Mouse (Mus musculus) heart, postnatal 10 days (tissue): ENCODE results near the gene Cetn3. TPM values are rescaled to one million over a fixed set of nuclear protein-coding genes. Genes with fewer than 3 reads are reported as not detected.

Experiments used
- DNase-seq, 2 experiments: peaks; one replicate each; pipeline ENCODE4 v3.0.0; 2021
- intact Hi-C: fragments of 180-260 bp; cut with DNase I; formaldehyde crosslinking; loops from one replicate; pipeline ENCODE4 v1.15.1; 2025
- total RNA-seq, 2 experiments: library from RNA; stranded (reverse); gene quantifications; 2 replicates each; pipeline ENCODE4 v1.2.3; 2021

Gene Cetn3
- 100 to 1,000 TPM in 1 of 2 experiments, 10 to 100 TPM in 1; 92.7 to 102 TPM for total RNA-seq

DNA sequence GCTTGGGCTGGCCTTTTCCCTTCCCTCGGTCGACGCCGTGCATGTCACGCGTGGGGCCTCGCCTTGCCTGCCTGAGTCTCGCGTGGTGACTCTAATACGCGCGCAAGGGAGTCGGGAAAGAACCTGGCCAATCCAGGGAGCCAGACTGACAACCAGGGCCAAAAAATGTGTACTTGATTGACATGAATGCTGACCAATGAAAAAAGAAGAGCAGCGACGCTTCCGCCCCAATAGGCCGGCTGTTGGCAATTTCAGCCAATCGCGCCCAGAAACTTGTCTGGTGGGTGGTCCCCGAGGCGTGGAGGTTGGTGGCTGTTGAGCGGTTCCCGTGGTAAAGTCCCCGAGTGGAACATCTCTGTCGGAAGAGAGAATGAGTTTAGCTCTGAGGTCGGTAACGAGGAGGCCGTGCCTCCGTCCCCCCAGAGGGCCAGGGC lies at the start of gene Cetn3:
Cetn3 (plus strand) TSS at position 107 of the 434 bp plus-strand sequence.
- peak; percentile 95 for DNase-seq
- intact Hi-C loops: loop anchor here (2.0 to 10.0 kb wide), 3 partner anchors 126 to 896 kb away; partner anchors contain the start of gene Lysmd3

DNA sequence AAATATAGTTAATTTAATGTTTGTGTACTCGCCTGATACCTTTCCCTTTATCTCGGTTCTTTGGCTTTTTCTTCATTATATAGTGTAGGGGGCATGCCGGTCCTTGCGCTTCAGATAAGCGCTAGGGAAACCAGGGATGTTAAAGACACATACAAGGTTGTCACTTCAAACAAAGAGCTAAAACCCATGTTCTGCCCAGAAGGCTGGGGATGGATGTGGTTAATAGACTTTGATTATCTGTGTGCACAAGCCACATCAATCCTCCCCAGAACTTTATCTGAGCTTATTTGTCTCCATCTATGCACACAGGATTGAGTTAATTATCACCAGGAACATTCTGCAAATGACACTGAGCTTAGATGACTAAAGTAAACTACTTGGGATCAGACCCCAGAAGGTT lies 46.3 kb upstream of the Cetn3 start:
- intact Hi-C loops: no loop called here
- no peak for DNase-seq

DNA sequence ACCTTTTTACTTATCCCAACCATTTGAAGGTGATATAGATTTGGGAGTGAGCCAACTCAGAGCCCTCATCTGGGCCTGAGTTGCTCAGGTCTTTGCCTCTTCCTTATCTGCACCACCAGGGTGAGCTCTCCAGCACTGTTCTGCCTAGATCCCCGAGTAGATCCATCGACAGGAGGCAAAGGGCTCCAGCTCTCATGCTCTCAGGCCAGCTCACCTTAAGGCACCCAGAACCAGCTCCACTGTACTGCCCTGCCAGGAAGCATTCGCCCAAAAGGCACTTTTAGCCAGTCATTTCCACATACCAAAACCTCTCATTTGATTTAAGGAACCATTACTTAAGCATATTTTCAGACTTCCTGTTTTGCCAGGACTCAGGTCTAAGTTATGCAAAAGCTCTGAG lies 42.0 kb upstream of the Cetn3 start:
- intact Hi-C loops: no loop called here
- DNase-seq: no peak

DNA sequence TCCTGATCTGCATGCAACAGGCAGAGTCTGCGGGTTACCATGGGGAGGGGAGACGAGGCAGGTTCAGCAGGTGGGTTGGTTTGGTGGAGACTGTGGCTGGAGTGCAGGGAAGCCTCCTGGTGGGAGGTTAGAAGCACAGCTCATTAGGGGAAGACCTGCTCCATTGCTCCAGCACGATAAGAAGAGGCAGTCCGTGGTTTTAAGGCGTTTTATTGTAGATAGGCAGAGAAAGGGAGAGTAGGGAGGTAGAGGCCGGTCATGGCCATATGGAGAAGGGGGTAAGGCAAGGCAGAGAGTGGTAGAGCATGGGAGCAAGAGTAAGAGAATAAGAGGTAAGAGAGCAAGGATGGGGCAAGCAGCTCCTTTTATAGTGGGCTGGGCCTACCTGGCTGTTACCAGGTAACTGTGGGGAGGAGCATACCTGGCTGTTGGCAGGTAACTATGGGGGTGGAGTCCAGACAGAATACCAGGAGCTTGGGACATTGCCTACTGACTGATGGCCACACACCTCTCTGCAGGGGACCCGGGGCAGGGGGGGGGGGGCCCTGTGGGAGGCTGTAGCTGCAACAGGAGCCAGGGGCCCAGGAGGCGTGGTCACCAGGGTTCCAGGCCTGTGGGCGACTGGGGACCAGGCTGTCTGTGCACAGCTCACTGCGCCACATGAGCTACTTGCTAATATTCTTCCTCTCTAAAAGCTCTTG lies 39.3 kb upstream of the Cetn3 start:
- no peak for DNase-seq
- intact Hi-C loops: no loop called here

DNA sequence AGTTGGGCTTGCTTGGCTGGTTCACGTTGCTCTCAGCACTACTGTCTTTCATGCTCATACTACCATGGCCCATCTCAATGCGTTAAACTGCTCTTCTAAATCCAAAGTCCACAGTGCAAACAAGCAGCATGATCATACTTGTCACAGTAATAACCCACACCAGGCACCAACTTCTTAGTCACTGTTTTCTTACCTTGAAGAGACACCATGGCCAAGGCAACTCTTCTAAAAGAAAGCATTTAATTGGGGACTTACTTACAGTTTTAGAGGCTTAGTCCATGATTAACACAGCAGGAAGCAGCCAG lies 38.8 kb upstream of the Cetn3 start:
- DNase-seq: no peak
- intact Hi-C loops: no loop called here

DNA sequence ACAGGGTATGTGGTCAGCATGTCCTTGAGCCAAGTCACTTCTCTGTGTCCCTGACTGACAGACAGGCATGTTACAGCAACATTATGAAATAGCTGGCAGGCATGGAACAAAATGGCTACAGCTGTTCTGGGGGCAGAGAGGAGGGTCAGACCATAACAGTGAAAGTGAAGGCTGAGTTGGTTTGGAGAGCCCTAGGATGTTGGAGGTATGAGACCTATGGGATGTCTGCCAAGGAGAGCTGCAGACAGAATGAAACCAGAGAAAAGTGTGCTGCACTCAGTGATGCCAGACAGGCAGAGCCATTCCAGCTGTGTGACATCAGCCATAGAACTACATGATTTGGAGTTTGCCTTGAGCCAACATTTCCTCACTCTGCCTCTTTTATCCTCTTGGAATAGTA lies 28.0 kb upstream of the Cetn3 start:
- peak; percentile 22 to 26 for DNase-seq
- intact Hi-C loops: no loop called here

DNA sequence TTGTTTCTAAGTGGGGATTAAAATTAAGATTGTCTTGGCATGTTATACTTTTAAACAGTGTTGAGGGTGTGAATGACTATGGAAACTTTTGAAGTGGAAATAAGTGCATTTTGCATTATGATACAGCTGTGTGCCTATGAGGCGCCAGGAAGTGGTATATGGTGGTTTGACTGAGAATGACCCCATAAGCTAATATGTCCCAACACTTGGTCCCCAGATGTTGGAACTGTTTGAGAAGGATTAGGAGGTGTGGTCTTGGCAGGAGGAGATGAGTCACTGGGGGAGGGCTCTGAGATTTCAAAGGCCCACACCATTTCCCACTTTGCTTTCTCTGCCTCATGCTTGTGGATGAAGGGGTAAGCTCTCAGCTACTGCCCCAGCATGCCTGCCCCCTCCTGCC lies 27.6 kb upstream of the Cetn3 start:
- intact Hi-C loops: no loop called here
- no peak for DNase-seq

DNA sequence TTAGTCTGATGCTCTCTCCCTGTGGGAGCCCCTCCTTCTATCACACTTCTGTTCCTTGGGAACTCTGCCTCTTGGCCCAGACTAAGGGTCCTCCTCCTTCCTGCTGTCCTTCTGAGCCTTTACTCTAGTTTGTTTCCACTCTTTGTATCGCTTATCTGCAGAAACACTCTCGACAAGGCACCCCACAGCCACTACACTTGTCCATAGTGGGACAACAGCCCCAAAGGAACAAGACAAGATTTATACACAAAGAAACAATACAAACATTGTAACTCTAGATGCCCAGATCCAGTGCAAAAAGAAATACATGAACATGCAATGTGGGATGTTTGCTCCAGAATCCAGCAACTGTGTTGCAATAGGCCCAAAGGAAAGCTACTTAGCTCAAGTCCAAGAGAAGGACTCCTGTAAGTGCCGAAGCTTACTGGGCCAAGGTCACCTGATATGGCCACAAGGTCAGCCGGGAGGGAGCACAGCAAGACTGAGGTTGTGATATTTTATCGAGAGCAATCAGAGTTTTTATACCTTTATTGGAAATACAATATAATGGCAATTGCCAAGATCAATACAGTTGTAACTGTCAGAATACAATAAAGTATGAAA lies 25.7 kb upstream of the Cetn3 start:
- intact Hi-C loops: no loop called here
- peak; percentile 16 to 25 for DNase-seq

DNA sequence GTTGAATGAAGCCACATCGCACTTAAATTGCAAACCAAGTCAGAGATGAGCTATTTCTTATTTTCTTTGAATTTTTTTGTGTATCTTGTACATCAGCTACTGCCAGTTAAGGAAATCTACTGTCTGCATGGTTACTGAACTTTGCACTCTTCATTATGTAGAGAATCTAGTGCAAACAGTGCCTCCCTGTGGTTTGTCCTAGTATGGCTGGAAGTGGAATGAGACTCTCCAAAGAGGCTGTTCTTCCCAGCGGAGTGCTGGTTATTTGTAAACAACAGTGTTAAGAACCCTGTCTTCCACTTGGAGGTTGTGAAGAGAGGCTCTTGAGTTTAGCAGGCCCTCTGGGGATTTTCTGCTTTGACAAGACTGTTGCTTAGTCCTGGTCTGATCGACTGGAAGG lies 22.5 kb upstream of the Cetn3 start:
- intact Hi-C loops: loop anchor here (2.0 to 5.0 kb wide), 5 partner anchors 48 to 896 kb away; partner anchors contain the start of genes Lysmd3, Mblac2 and Polr3g
- DNase-seq: peak; percentile 45 to 66

DNA sequence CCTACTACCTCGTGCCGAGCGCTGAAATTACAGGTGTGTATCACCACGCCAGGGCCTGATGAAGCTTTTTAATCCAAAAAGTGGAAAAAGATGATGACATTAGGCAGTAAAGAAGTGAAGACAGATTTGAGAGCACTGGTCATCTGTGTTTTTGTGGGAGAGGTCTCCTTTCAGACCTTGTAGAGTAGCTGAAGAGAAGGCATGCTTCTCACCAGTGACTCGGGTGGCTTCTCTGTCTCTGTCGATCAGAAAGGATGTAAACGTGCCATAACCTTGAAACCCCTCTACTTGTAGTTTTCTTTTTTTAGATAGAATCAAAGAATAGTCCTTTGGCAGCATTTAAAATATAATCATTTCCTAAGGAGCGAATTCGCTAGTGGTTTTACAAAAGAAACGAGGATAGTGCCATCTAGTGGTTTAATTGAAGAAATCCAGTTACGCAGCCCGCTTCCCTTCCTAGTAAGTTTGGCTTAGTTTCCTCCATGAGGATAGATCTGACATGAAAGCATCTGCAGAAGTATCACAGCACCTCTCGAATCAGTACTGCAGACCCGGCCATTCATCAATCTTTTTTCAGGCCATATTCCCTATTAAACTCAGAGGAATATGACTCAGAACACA lies 21.2 kb upstream of the Cetn3 start:
- intact Hi-C loops: loop anchor here (1.0 to 5.0 kb wide), 6 partner anchors 49 to 897 kb away; partner anchors contain the start of genes Lysmd3, Mblac2 and Polr3g
- DNase-seq: peak; percentile 40 to 43

DNA sequence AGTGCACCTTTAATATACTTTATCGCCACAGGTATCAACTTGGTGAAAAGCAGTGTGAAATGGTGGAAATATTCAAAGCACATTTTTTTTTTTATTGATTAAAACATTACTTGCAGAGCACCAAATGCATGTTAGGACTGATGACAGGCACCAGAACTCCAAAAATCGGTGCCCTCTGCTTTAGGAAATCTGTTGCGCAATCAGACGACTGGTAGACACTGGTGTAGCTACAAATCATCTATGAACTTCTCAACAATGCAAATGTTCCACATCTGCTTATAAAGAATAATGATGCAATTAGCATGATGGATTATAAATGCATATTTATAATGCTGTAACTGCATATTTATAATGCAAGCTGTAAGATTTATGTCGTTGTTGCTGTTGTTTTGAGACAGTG lies 18.7 kb upstream of the Cetn3 start:
- no peak for DNase-seq
- intact Hi-C loops: loop anchor here (5.0 kb wide), 2 partner anchors 52 to 107 kb away; partner anchors contain the start of genes Lysmd3, Mblac2 and Polr3g

DNA sequence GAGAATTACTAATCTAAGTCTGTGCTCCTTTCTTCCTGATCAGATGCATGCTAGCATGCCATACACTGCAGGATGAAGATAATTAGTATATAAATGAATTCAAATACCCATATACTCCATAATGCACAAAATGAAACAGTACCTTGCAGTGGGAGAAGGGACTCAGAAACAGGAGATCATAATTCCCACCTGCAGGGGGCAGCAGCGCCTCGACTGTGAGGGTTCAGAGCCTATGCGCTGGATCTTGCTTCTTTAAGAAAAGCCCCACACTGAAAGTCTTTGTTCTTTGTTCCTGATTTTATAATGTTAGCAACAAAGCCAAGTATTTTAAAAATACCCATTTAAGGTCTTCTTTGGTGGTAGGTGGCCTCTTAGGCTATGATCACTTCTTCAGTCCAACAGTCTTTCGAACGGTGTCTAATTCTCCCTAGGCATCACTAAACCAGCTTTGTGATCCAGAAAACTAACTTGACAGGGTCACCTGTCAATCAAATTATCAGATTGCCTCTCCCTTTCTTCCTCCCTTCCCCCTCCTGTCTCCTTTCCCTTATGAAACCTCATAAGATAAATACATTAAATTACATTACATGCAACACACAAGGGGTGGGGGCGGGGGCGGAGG lies 15.7 kb upstream of the Cetn3 start:
- intact Hi-C loops: no loop called here
- DNase-seq: peak in 1 of 2 experiments; percentile 55

DNA sequence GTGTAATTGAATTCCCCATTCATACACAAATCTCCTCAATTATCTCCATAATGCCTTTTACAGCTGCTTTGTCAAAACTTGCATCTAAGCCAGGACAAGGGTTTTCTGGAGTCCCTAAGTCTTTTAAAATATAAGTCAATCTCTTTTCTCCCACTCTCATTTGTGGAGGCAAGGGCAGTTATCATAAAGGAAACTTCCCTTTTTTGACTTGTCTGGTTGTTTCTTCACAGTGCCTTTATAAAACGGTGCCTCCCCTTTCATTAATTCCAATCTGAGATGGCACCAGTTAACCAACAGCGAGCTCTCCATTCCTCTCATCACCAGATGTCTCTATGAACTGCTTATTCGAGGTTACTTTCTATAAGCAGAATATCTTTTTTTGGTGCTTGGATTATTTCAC lies 6.7 kb upstream of the Cetn3 start:
- intact Hi-C loops: no loop called here
- no peak for DNase-seq

DNA sequence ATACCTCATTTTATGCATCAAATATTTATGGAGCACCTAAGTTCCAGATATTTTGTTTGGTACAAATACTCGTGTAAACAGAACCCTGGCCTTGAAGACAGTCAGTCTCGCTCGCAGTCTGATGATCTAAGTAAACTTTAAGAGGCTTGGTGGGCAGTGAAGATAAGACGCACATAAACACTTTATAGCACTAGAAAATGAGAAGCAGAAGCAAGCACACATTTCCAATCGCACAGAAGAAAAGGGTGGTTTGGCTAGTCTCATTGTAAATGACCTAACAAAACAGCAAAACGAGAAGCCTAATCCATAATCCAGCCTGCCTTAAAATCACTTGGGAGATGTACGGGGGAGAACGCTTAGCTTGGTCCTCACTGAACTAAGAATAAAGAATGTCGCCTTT lies 402 bp upstream of the Cetn3 start:
- intact Hi-C loops: loop anchor here (2.0 to 10.0 kb wide), 3 partner anchors 126 to 895 kb away; partner anchors contain the start of gene Lysmd3
- DNase-seq: no peak

DNA sequence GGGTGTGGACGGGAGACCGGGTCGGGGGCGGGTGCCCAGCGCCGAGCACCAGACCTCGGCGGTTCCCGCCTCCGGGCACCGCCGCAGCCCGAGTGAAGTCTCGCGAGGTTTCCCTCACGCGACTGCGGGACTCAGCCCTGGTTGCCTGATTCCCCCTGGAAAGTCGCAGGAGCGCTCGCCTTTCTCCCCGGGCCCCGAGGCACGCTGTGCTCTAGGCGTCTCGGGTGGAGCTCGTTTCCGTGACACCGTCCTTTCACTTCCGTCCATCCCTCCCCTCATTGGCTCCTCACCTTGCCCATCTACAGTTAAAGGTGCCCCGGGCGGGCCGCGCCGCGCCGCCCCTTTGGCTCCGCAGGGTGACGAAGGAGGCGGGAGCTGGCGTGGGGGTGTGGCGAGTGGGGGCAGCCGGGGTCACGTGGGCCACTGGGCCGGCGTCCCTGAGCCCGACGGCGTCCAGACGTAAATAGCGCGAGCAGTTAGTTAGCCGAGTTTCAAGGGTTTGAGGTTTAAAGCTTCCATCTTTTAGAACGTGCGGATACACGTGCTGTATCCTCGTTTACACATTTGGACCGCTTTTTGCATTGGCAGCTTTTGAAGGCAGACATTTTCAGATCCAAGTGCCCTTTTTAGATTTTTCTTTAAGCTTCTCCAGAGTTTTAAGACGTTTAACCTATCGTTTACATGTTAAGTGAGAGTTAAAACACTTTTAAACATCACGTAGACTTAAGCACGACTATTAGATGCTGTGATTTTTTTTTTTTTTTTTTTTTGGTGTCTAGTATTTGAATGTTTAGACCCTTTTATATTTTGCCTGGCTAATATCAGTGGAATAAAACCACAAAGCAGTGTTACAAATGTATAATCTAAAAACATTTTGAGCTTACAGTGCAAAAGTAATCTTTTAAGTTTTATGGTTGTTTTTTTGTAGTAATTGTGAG lies 797 bp downstream of the Cetn3 start:
- peak; percentile 98 for DNase-seq
- intact Hi-C loops: loop anchor here (2.0 to 10.0 kb wide), 3 partner anchors 127 to 896 kb away; partner anchors contain the start of gene Lysmd3

DNA sequence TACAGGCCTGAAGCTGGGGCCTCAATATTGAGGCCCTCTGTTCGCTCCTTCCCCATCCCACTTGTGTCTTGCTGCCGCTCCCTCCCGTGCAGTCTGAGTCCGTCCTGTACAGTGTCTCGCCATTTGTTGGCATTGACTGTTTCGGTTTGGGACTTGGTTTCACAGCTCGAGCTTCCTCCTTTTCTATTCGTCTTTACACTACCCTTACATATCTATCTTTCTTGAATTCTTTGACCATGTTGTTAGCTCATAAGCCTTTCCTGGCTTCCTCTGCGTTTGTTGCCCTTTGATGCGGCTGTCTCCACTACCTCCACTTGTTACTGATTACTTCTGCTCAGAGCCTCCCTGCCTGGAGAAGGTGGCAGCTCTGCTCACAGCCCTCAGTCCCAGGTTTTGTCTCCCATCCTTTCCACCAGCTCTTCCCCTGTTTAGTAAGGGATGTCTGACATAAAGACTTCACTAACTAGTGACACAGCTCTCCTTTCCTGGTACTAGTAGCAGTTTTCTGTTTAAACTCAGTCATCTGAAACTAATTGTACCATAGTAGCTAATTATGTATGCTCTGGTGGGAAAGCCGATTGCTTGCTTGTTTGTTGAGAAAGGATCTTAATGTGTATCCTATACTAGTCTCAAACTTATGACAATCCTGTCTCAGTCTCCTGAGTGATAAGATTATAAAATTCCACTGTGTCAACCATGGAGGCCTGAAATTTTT lies 3.0 kb downstream of the Cetn3 start:
- DNase-seq: no peak
- intact Hi-C loops: loop anchor here (10.0 kb wide), 1 partner anchor 651 kb away; no protein-coding TSS in a partner anchor

DNA sequence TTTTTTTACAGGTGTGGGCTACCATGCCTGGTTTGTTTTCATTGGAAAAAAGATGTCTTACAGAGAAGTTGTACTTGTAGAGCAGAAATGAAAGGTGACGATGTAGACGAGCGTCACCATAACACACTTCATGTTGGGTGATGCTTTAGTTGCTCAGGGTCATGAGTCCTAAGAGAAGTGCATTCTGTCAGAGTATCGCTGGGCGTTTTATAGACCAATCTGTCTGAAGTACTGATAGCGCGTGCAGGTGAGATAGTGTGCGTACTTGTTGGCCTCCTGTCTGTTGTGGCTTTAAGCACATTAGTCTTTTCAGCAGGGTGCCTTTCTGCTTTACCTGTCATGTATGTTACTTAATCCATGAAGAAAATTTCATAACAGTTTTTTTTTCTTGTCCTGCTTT lies 7.3 kb downstream of the Cetn3 start:
- DNase-seq: no peak
- intact Hi-C loops: no loop called here

DNA sequence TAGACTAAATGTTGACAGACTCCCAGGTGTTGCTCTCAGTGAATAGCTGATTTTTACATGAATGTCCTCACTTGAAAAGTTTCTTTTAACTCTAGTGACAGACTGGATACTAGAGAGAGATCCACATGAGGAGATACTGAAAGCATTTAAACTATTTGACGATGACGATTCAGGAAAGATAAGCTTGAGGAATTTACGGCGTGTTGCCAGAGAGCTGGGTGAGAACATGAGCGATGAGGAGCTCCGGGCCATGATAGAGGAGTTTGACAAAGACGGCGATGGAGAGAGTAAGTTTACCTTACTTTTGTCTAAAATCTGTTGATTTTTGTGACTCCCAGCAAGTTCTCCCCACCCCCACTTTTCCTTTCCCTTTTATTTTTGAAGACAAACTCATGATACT lies 9.0 kb downstream of the Cetn3 start:
- intact Hi-C loops: no loop called here
- no peak for DNase-seq

DNA sequence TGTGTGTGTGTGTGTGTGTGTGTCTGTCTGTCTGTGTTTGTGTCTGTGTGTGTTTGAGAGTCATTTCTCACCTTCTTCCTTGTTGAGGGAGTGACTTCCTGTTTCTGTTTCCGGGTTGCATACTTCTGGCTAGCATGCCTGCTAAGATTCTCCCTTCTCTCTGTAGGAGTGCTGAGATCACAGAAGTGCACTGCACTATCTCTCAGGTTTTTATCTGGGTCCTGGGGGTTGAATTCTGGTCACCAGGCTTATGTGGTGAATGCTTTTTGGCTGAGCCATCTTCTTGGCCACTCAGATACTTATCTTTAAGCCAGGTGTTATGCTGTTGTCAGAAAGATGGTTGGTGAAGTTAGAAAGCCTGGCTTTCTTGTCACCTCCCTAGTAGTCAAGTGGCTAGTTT lies 11.0 kb downstream of the Cetn3 start:
- DNase-seq: no peak
- intact Hi-C loops: no loop called here
